Mouse (Mus musculus): ENCODE data around the gene Bbc3.
A peak's percentile ranks its signal among the peaks of the same experiment; 100 is the strongest.

Gene Bbc3

DNA sequence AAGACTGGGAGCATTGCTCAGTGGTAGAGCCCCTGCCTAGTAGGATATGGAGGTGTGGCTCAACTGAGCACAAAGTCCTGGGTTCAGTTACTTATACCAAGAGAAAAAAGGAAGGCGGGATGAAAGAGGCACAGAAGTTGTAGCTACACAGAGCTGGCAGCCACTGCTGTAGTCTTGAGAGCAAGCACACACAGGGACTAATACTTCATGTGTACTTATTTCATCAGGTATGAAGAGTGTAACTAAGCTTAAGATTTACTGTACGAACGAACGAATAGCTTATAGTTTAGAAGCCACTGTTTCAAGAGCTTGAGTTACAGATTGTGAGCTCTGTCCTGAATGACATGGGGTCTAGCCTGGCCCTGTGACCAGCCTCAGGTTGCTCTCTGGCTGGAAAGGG, 11.0 kb downstream of the Bbc3 start:
- DNase-seq, result no peak

DNA sequence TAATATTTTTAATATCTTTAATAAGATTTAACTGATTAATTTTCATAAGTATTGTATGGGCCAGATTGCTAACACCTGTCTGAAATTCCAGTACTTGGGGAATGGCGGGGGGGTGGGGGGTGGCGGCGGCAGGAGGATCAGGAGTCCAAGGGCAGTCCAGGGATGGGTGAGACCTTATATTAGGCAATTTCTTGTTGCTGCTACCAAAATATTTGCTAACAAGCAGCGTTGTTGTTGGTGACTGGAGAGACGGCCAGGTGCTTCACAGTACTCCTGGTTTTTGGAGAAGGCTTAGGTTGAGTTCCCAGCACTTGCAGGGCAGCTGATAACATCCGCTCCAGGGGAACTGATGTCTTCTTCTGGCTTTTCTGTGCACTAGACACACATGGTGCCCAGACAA, 12.3 kb downstream of the Bbc3 start:
- DNase-seq, result no peak

DNA sequence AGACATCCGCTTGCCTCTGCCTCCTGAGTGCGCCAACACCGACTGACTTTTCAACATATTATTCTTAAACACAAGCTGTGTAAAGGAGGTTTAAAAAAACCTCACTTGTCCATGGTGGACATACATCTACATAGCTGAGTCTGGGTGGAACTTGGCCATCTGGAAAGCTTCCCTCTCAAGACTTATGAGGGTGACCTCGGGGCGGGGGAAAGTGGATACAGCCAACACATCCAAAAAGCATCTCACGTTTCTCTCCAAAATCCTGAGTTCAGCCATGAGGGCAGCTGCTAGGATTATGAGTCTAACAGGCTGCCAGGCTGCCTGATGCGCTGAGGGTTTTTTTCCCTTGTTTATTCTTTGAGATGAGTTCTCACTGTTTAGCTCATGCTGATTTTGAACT, 16.5 kb downstream of the Bbc3 start:
- no peak for DNase-seq

GRCm38 (mm10) chr7:16325920-16326606, 17.9 kb downstream of the Bbc3 start:
- DNase-seq, result peak; percentile 84

DNA sequence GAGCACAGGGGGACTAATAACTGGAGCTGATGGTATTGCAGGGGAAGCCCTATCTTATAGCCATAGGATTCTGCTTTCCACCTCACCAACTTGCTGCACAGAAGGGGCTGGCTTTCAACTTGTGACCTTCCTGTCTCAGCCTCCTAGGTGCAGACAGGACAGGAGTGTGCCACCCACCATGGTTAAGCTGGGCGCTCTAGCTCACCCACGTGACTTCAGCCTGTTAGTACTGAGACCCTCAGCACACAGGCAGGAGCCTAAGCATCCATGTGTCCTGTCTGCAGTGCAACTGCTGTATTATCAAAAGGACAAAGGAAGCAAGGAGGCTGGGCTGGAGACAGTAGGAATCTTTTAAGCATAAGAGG, 18.4 kb downstream of the Bbc3 start:
- DNase-seq, result no peak

- DNase-seq, result no peak
Measured at GRCm38 (mm10) chr7:16329146-16329545, 21.0 kb downstream of the Bbc3 start.

DNA sequence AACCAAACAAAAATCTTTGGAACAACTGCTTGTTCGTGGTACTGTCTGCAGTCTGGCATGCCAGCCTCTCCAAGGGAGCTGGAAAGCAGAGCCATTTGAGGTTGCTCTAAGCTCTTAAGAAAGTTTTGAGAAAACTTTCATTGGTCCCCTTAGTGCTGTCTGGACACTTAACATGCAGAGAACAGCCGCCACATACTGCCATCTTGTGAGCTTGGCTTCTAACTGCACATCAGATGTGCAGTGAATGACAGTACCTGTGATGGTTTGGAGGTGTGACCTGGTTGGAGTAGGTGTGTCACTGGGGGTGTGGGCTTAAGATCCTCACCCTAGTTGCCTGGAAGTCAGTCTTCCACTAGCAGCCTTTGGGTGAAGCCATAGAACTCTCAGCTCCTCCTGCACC, 29.5 kb downstream of the Bbc3 start:
- no peak for DNase-seq

- DNase-seq, result no peak
Measured at GRCm38 (mm10) chr7:16344598-16344997, 36.4 kb downstream of the Bbc3 start.

- DNase-seq, result no peak
Measured at GRCm38 (mm10) chr7:16345297-16345696, 37.1 kb downstream of the Bbc3 start.

DNA sequence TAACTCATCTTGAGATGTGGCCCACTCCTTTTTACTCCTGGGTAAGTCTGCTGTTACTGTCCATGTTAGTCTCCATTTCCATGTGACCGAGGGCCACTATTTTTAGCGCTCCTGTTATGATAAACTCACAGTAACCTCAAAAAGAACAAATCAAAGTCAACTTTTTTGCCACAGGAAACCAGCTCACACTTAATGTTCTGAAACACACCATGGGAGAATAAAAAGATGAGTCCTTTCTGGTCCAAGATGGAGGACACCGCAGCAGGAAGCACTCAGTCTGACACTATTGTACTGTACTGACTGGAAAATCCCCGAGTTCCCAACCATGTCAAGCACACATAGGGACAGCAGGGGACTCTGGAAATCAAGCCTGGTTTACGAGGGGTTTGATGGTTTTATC, 41.8 kb downstream of the Bbc3 start:
- no peak for DNase-seq

DNA sequence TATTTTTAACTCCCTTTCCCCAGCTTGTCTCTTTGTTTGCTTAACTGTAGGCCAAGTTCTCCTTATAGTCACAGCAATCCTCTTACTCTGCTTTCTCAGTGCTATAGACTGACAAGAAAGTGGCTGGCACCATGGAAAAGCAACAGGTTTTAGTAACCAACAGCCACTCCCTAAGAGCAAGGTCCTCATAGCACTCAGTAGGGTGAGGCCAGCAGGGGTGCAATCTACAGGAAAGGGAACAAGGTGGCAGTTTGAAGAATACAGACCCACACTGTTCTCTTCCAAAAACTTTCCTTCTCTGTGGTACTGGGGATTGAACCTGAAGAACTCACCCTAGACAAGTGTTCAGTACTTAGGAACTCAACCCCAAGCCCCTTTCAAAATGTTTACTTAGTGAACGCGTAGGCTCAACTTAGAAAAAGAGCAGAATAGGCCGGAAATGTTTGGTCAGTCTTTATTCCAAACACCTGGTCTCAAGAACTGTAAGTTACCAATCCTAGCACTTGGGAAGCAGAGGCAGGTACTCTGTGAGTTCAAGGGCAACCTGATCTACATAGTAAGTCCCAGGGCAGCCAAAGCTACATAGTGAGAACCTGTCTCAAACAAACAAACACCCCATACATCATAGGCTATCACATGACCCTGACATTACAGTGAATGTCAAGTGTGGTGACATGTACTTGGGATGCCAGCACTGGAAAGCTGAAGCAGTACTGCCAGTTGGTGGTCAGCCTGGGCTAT, 47.8 kb downstream of the Bbc3 start:
- no peak for DNase-seq

DNA sequence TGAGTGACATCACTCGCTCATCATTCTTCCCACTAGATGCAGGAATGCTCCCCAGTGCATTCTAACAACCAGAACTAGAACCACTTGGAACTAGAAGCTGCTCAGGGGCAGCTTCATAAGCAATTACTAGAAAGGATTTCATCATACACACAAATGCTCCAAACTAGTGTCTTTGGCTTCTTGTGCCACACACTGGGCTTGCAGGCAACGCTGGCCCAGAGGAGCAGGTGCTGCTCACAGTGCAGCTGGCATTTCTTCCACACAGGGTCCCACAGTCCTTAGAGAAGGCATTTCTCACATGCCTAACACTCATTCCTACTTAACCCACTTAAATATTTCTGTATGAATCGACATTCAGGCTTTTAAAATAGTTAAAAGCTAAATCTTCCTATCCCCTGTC, 49.4 kb downstream of the Bbc3 start:
- no peak for DNase-seq

DNA sequence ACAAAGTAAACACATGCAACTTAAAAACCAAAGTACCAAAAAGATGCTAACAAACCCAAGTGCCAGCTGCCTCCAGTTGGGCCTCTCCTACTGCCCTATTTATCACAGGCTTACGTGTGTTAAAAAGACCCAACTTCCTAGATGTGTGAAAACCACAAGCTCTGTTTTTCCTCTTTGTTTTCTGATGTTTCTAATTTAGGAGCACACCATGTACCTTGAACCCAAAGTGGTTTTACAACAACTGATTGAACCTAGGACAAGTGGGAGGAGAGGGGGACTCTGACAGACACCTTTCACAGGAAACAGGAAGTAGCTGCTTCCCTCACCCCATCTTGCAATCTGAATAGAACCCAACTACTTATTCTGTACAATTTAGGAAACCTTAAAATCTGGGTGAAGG, 56.1 kb downstream of the Bbc3 start:
- no peak for DNase-seq

GRCm38 (mm10) chr7:16364901-16365500, 56.8 kb downstream of the Bbc3 start:
- peak; percentile 81 for DNase-seq

GRCm38 (mm10) chr7:16366133-16366646, 58.0 kb downstream of the Bbc3 start:
- DNase-seq, result peak; percentile 9

GRCm38 (mm10) chr7:16366669-16367068, 58.5 kb downstream of the Bbc3 start:
- DNase-seq, result no peak
